Mouse (Mus musculus): ENCODE results near the gene Gpr152. TPM values are rescaled to one million over a fixed set of nuclear protein-coding genes. Genes with fewer than 3 reads are reported as not detected.
A peak's percentile ranks its signal among the peaks of the same experiment; 100 is the strongest.
"Not testable (repeated sequence)": the region's sequence is repeated elsewhere in the genome, so short reads cannot be mapped to it uniquely, and the experiment has no call there.

The Gpr152 gene
- total and polyA plus RNA-seq, 3 experiments: 0.03 TPM; not detected in 2

DNA sequence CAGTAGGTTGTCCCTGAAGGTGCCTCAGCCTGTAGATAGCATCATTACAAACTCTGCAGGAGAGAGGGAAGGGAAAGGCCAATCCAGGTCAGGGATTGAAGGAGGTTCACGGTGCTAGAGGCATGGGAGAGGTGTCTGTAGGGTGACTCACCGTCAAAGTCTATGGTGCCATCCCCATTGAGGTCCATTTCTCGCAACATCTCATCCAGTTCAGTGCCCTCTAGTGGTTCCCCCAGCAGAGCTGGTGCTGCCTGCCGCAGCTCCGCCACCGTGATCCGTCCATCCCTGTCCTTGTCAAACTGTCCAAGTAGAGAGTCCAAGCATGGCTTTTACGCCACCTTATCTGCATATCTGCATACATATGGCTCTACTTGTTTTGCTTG is 3.6 kb upstream of the Gpr152 start:
- peak; percentile 38 for DNase-seq (ENCODE audit: low read depth, low spot score)
- H3K79me2 ChIP-seq (ENCODE audit: control insufficient read depth, insufficient read depth, low read length, poor library complexity); H3K36me3 ChIP-seq (ENCODE audit: control insufficient read depth in 1 of 2, insufficient read depth in 2 of 2, low read length in 2 of 2); H3K4me1 ChIP-seq (ENCODE audit: control insufficient read depth in 1 of 2, insufficient read depth in 2 of 2, low read length in 2 of 2); H3K27me3 ChIP-seq (ENCODE audit: control insufficient read depth in 1 of 2, insufficient read depth in 2 of 2, low read length in 2 of 2); H3K9me3 ChIP-seq (replicated peaks; ENCODE audit: insufficient read depth, low read length); H3K27ac ChIP-seq (ENCODE audit: control insufficient read depth, low read depth, low read length): not testable (repeated sequence)
- H3K4me3 ChIP-seq (ENCODE audit: control insufficient read depth in 1 of 2, insufficient read depth in 1 of 2, low read depth in 2 of 2, low read length in 2 of 2): peak overlapping the region in 1 of 2 experiments; percentile 25; a peak in 1 of 4 replicates
- TF ChIP-seq CTCF (IDR thresholded peaks at IDR 0.05 in 2 of 3, conservative IDR thresholded peaks at IDR 0.05 in 1 of 3; ENCODE audit: control insufficient read depth in 1 of 3, insufficient read depth in 1 of 3, low read depth in 2 of 3, low read length in 3 of 3, poor library complexity in 1 of 3, severe bottlenecking in 1 of 3) (peak in 2 of 3 experiments; percentile 49 to 57; a peak in 4 of 6 replicates), SMC3 (IDR thresholded peaks at IDR 0.05; ENCODE audit: low read depth, low read length) (peak; percentile 52)
- 0 out of 2 replicates have a peak overlapping the region, but pooled peaks have one; percentile 4 for H3K9ac ChIP-seq (ENCODE audit: control insufficient read depth, low read depth, low read length, poor library complexity, severe bottlenecking)

DNA sequence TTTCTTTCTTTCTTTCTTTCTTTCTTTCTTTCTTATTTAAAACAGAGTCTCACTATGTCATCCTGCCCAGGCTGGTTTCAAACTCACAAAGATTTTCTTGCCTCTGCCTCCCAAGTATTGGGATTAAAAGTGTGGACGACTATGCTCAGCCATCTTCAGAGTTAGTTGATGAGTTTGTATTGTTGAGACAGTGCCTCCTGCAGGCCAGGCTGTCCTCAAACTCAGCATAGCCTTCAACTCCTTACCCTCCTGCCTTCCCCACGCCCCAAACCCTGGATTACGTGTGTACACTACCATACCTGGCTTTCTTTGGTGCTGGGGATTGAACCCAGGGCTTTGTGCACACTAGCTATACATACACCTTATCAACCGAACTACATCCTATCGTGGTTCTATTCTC is 3.1 kb upstream of the Gpr152 start:
- Histone ChIP-seq H3K36me3 (ENCODE audit: control insufficient read depth in 1 of 2, insufficient read depth in 2 of 2, low read length in 2 of 2) (no peaks in the 10 kb centered on the region), H3K79me2 (ENCODE audit: control insufficient read depth, insufficient read depth, low read length, poor library complexity) (no peaks in the 10 kb centered on the region), H3K27me3 (ENCODE audit: control insufficient read depth in 1 of 2, insufficient read depth in 2 of 2, low read length in 2 of 2) (no peaks in the 10 kb centered on the region; a peak in 1 of 4 replicates), H3K9ac (ENCODE audit: control insufficient read depth, low read depth, low read length, poor library complexity, severe bottlenecking) (no peak overlapping the region), H3K4me1 (ENCODE audit: control insufficient read depth in 1 of 2, insufficient read depth in 2 of 2, low read length in 2 of 2) (no peaks in the 10 kb centered on the region), H3K27ac (ENCODE audit: control insufficient read depth, low read depth, low read length) (no peak overlapping the region), H3K9me3 (replicated peaks; ENCODE audit: insufficient read depth, low read length) (no peaks in the 10 kb centered on the region), H3K4me3 (ENCODE audit: control insufficient read depth in 1 of 2, insufficient read depth in 1 of 2, low read depth in 2 of 2, low read length in 2 of 2) (no peak overlapping the region)
- DNase-seq (ENCODE audit: low read depth, low spot score): peak; percentile 59
- TF ChIP-seq UBTF (IDR thresholded peaks at IDR 0.05; ENCODE audit: borderline replicate concordance, insufficient read depth, low read depth, low read length) (no peak), ETS1 (IDR thresholded peaks at IDR 0.05; ENCODE audit: low read depth, low read length) (no peak), JUND (IDR thresholded peaks at IDR 0.05; ENCODE audit: low read depth, low read length) (no peak), TCF12 (IDR thresholded peaks at IDR 0.05; ENCODE audit: low read depth, low read length) (no peak), SIN3A (IDR thresholded peaks at IDR 0.05; ENCODE audit: low read length) (no peak), E2F4 (IDR thresholded peaks at IDR 0.05; ENCODE audit: borderline replicate concordance, low read depth, low read length) (no peak), RAD21 (IDR thresholded peaks at IDR 0.05; ENCODE audit: low read depth, low read length) (peak; percentile 16), SMC3 (IDR thresholded peaks at IDR 0.05; ENCODE audit: low read depth, low read length) (peak; percentile 38), MYB (IDR thresholded peaks at IDR 0.05; ENCODE audit: low read depth, low read length) (no peak), MAZ (IDR thresholded peaks at IDR 0.05; ENCODE audit: low read depth, low read length) (no peak), CTCF (IDR thresholded peaks at IDR 0.05 in 2 of 3, conservative IDR thresholded peaks at IDR 0.05 in 1 of 3; ENCODE audit: control insufficient read depth in 1 of 3, insufficient read depth in 1 of 3, low read depth in 2 of 3, low read length in 3 of 3, poor library complexity in 1 of 3, severe bottlenecking in 1 of 3) (peak; percentile 27 to 50 (median 41); a peak in 5 of 6 replicates), GATA1 (IDR thresholded peaks at IDR 0.05; ENCODE audit: low read depth, low read length) (no peak), MAFK (IDR thresholded peaks at IDR 0.05; ENCODE audit: borderline replicate concordance, low read depth, low read length) (no peak), CHD1 (IDR thresholded peaks at IDR 0.05; ENCODE audit: low read depth, low read length) (no peak), ZC3H11A (IDR thresholded peaks at IDR 0.05; ENCODE audit: low read depth, low read length) (peak; percentile 5; the same call in 1 of the 2 replicates), MAX (IDR thresholded peaks at IDR 0.05; ENCODE audit: low read length) (no peak)

All from MEL (cell line).